Mouse (Mus musculus) intestine, embryonic 16.5 days (tissue): Measurements from ENCODE around the gene Lrrc51. TPM values are rescaled to one million over a fixed set of nuclear protein-coding genes. Genes with fewer than 3 reads are reported as not detected.
A peak's percentile ranks its signal among the peaks of the same experiment; 100 is the strongest.

Experiments used
- ATAC-seq: fragments of 200-750 bp; cut with Nextera tagmentation; 2 replicates; pipeline ENCODE4 v1.8.0; 2017; ENCODE audit warnings: moderate TSS enrichment, moderate library complexity
- H3K27ac ChIP-seq: fragments of 300-500 bp; sonication (generic); 2 replicates; pipeline ENCODE4 v1.5.1; 2014; ENCODE audit warnings: mild to moderate bottlenecking, low read length
- H3K27me3 ChIP-seq: fragments of 300-500 bp; sonication (generic); replicated peaks from 2 replicates; pipeline ENCODE4 v1.6.1; 2014; ENCODE audit warnings: low read length, control low read depth, mixed read lengths; ENCODE audit not compliant: control insufficient read depth, insufficient read depth
- H3K36me3 ChIP-seq: fragments of 300-500 bp; sonication (generic); 2 replicates; pipeline ENCODE4 v1.6.1; 2014; ENCODE audit warnings: low read length, control low read depth; ENCODE audit not compliant: control insufficient read depth, insufficient read depth
- H3K4me1 ChIP-seq: fragments of 300-500 bp; sonication (generic); 2 replicates; pipeline ENCODE4 v1.6.1; 2014; ENCODE audit warnings: low read length, control low read depth, mixed read lengths; ENCODE audit not compliant: control insufficient read depth, insufficient read depth
- H3K4me2 ChIP-seq: fragments of 300-500 bp; sonication (generic); 2 replicates; pipeline ENCODE4 v1.6.1; 2014; ENCODE audit warnings: low read depth, low read length, control low read depth
- H3K4me3 ChIP-seq: fragments of 300-500 bp; sonication (generic); 2 replicates; pipeline ENCODE4 v1.5.1; 2014; ENCODE audit warnings: mild to moderate bottlenecking, low read length
- H3K9ac ChIP-seq: fragments of 300-500 bp; sonication (generic); 2 replicates; pipeline ENCODE4 v1.6.1; 2014; ENCODE audit warnings: low read depth, low read length
- H3K9me3 ChIP-seq: fragments of 300-500 bp; sonication (generic); 2 replicates; pipeline ENCODE4 v1.6.1; 2016; ENCODE audit warnings: low read length, control low read depth; ENCODE audit not compliant: control insufficient read depth
- WGBS: fragments of 180-500 bp; shearing (Covaris S2); extraction: QIAGEN DNeasy Blood & Tissue Kit; methylation state at CpG from one replicate; pipeline ENCODE4 v1.1.7; 2014; 5-methylcytosine and 5-hydroxymethylcytosine counted together
- polyA plus RNA-seq: library from polyadenylated mRNA; unstranded; fragments of >200 nt; fragmentation: Nextera tagmentation; extraction: Ambion mirVana; gene quantifications from 2 replicates; pipeline ENCODE4 v1.2.1, GENCODE M21; 2015

Lrrc51 gene
- polyA plus RNA-seq, 1 experiment from 2014 or later = 10.1 TPM

DNA sequence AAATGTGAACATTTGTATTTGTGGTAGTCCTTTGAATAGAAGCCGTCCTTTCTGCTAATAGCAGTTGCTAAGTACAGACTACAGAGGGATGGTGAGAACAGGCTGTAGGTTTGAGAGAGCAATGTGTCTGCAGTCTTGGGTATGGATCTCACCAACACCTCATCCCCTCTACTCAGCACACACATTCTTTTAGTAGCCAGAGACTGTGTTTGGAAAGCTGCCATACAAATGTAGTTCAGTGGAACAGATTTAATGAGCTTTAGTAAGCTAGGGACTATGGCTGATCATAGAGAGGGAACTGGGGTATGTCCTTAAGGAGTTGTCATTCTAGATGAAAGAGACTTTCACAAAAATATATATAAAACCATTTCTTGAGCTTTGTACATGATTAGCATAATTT is 33.6 kb upstream of the Lrrc51 start:
- no peak overlapping the region for H3K4me3 ChIP-seq
- WGBS = 86% methylated on average over 1 of the region's 1 CpGs
- no peaks in the 10 kb centered on the region for H3K36me3 ChIP-seq
- ATAC-seq = no peak
- no peak overlapping the region for H3K4me2 ChIP-seq
- H3K9ac ChIP-seq = no peak overlapping the region
- no peaks in the 10 kb centered on the region for H3K9me3 ChIP-seq
- H3K4me1 ChIP-seq = peaks cover 24% of the 10 kb centered on the region
- no peak overlapping the region for H3K27ac ChIP-seq
- H3K27me3 ChIP-seq = no peaks in the 10 kb centered on the region

DNA sequence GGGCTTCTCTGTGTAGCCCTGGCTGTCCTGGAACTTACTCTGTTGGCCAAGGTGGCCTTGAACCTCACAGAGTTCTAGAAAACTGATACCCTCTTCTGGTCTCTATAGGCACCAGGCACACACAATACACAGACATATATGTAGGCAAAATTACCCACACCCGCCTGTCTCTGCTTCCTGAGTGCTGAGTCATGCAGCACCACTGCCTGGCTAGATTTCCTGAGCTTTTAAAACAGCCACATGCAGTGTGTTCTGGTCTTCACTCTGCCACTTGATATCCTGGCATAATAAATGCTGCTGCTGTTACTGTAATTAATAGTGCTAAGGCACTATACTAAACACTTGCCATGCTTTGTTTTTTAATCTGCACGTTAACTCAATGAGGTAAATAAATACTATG is 31.9 kb upstream of the Lrrc51 start:
- H3K36me3 ChIP-seq = no peaks in the 10 kb centered on the region
- ATAC-seq = no peak
- no peak overlapping the region for H3K4me2 ChIP-seq
- H3K4me1 ChIP-seq = peaks cover 17% of the 10 kb centered on the region
- 56% methylated on average over 2 of the region's 2 CpGs for WGBS
- H3K9me3 ChIP-seq = no peaks in the 10 kb centered on the region
- H3K27ac ChIP-seq = no peak overlapping the region
- H3K9ac ChIP-seq = no peak overlapping the region
- H3K27me3 ChIP-seq = no peaks in the 10 kb centered on the region
- no peak overlapping the region for H3K4me3 ChIP-seq

DNA sequence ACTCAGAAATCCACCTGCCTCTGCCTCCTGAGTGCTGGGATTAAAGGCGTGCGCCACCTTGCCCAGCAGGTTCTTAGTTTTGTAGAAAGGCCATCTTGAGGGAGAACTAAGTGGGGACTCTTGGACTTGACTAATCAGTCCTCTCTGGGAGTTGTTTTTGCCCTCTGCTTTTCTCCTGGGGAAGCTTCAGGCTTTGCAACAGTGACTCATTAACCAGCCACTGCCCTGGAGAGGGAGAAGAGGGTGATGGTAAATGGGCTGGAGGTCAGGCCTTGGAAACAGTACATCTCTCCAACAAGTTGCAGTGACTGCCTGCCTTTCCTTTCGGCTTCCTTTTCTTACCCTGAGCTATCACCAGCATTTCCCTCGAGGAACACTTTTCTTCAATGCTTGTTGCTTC is 30.9 kb upstream of the Lrrc51 start:
- no peak overlapping the region for H3K9ac ChIP-seq
- H3K9me3 ChIP-seq = no peaks in the 10 kb centered on the region
- H3K4me2 ChIP-seq = no peak overlapping the region
- H3K27ac ChIP-seq = peak overlapping the region; percentile 43; the same call in 1 of the 2 replicates
- ATAC-seq = peak; percentile 84
- no peak overlapping the region for H3K4me3 ChIP-seq
- H3K36me3 ChIP-seq = no peaks in the 10 kb centered on the region
- 77% methylated on average over 4 of the region's 4 CpGs for WGBS
- H3K27me3 ChIP-seq = no peaks in the 10 kb centered on the region
- peaks cover 20% of the 10 kb centered on the region for H3K4me1 ChIP-seq

DNA sequence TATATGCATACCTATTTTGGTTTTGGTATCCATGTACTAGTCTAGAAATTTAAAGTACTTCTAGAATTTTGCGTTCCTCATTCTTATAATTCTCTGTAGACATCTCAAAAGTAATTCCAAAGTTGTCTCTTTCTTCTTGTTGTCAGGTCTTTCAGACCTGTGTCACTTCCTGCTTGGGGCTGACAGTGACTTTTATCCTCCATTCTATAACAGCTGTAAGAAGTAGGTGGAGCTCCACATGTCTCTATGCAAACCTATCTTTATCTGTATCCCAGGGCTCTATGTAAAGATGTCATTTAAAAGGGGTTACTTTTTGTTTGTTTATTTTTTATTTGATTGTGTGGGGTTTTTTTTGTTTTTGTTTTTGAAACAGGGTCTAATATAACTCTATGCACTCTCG is 29.9 kb upstream of the Lrrc51 start:
- Histone ChIP-seq H3K4me2 (no peak overlapping the region), H3K36me3 (no peaks in the 10 kb centered on the region), H3K9me3 (no peaks in the 10 kb centered on the region), H3K9ac (no peak overlapping the region), H3K4me1 (peaks cover 15% of the 10 kb centered on the region), H3K27me3 (no peaks in the 10 kb centered on the region), H3K4me3 (no peak overlapping the region), H3K27ac (no peak overlapping the region)
- no peak for ATAC-seq
- WGBS = 90% methylated on average over 2 of the region's 2 CpGs

DNA sequence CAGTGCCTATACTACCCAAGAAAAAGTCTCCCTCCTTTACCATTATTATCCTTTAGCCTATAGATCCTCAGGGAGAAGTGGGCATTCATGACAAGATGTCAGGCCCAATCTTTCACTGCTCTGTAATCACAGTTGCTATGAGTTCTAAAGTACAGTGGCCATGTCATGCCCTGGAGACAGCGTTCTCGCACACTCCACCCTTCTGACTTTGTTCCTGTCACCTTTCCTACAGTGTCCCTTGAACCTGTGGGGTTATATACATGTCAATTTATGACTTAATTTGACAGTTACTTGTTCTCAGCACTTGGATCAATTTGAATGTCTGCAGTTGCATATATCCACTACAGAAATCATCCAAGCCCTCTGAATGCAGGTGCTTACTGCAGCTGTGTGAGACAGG is 29.1 kb upstream of the Lrrc51 start:
- no peaks in the 10 kb centered on the region for H3K27me3 ChIP-seq
- WGBS = 72% methylated on average over 2 of the region's 2 CpGs

DNA sequence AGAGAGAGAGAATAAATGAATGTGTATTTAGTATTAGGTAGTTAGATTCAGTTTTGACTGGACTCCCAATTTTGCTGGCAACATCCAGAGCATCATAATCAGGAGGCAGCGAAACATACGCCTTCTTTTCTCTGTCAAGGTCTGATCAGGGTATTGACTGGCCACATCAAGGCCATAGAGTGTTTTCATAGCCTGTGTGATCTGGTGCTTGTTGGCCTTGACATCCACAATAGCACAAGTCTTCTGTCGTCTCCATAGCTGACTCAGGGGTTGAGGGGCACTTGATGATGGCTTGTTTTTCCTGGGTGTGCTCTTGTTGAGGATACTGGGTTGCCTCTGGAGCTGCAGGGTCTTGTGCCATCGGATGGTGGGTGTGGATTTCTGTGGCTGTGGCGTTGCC is 23.2 kb upstream of the Lrrc51 start:
- ATAC-seq = no peak
- WGBS = 94% methylated on average over 5 of the region's 5 CpGs

More for the DNA sequence above, 29.1 kb upstream of the Lrrc51 start:
- H3K27ac ChIP-seq = peak overlapping the region; percentile 33
- no peak overlapping the region for H3K4me3 ChIP-seq
- ATAC-seq = peak; percentile 65
- no peaks in the 10 kb centered on the region for H3K9me3 ChIP-seq
- peaks cover 11% of the 10 kb centered on the region for H3K4me1 ChIP-seq
- H3K9ac ChIP-seq = no peak overlapping the region
- H3K4me2 ChIP-seq = no peak overlapping the region
- H3K36me3 ChIP-seq = no peaks in the 10 kb centered on the region

DNA sequence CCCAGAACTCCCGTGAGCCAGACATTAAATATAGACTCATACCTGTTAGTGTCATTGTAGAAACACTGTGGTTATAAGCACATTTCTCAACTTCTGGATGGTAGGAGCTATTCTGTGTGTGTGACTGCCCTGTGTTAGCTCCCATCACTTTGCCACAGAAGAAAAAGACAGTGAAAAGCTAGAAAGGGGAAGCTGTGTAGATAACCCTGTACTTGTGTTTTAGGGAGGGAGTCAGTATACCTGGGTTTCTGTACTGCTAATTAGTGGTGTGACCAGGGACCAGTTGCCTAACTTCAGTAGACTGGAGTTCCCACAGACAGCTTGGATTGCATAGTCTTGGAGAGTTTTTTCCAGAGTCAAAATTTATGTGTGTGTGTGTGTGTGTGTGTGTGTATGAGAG is 22.8 kb upstream of the Lrrc51 start:
- no peak overlapping the region for H3K9ac ChIP-seq

More for the DNA sequence above, 23.2 kb upstream of the Lrrc51 start:
- H3K4me1 ChIP-seq = peaks cover 3% of the 10 kb centered on the region; the same call in 1 of the 2 replicates
- no peaks in the 10 kb centered on the region for H3K36me3 ChIP-seq
- no peak overlapping the region for H3K9ac ChIP-seq
- H3K9me3 ChIP-seq = no peaks in the 10 kb centered on the region
- H3K4me3 ChIP-seq = no peak overlapping the region
- H3K4me2 ChIP-seq = no peak overlapping the region
- no peak overlapping the region for H3K27ac ChIP-seq
- no peaks in the 10 kb centered on the region for H3K27me3 ChIP-seq

DNA sequence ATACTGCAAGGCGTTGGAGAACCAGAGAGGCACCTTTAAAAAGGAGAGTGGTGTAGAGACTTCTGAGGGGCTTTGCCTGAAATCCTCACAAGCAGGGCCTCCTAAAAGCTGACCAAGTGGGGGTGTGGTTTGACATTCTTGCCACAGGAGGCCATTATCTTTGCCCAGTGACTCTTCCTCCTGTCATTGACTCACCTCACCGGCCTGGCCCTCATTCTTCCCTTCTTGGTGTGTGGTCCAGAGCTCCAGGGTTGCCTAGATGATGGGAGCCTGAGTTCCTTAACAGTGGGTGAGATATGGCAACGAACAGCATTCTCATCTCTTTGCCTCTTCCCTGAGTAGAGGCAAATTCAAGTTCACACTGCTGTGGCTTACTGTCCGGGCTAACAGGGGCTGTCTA is 22.2 kb upstream of the Lrrc51 start:
- Histone ChIP-seq H3K9me3 (no peaks in the 10 kb centered on the region), H3K9ac (no peak overlapping the region), H3K27me3 (no peaks in the 10 kb centered on the region), H3K27ac (no peak overlapping the region), H3K4me1 (peaks cover 3% of the 10 kb centered on the region; the same call in 1 of the 2 replicates), H3K4me3 (no peak overlapping the region), H3K4me2 (no peak overlapping the region), H3K36me3 (no peaks in the 10 kb centered on the region)
- ATAC-seq = no peak
- WGBS = 66% methylated on average over 4 of the region's 4 CpGs

More for the DNA sequence above, 22.8 kb upstream of the Lrrc51 start:
- H3K4me2 ChIP-seq = no peak overlapping the region
- no peaks in the 10 kb centered on the region for H3K36me3 ChIP-seq
- H3K4me3 ChIP-seq = no peak overlapping the region
- H3K27me3 ChIP-seq = no peaks in the 10 kb centered on the region
- H3K27ac ChIP-seq = no peak overlapping the region
- H3K9me3 ChIP-seq = no peaks in the 10 kb centered on the region
- no peak for ATAC-seq
- H3K4me1 ChIP-seq = peaks cover 3% of the 10 kb centered on the region; the same call in 1 of the 2 replicates
- WGBS = 82% methylated on average over 1 of the region's 1 CpGs

DNA sequence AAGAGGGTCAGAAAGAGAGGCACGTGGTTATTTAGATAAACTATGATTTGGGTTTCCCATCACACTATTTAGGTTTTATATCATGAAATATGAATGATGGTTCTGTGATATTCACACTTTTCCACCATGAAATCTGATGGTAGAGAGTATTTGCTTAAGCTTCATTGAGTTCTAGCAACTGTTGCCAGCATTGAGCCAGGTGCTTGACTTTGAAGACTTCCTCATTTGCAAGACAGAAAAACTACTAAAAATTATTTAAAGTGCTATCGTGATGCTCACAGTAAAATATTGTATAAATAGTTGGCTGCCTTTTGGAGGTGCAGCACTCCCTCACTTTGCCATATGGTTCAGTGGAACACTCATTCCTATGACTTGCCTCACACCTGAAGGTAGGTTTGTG is 21.6 kb upstream of the Lrrc51 start:
- Histone ChIP-seq H3K27me3 (no peaks in the 10 kb centered on the region), H3K9ac (no peak overlapping the region), H3K4me1 (peaks cover 3% of the 10 kb centered on the region; the same call in 1 of the 2 replicates), H3K9me3 (no peaks in the 10 kb centered on the region), H3K4me3 (no peak overlapping the region), H3K36me3 (no peaks in the 10 kb centered on the region), H3K27ac (no peak overlapping the region), H3K4me2 (no peak overlapping the region)
- 86% methylated on average over 2 of the region's 2 CpGs for WGBS
- no peak for ATAC-seq

DNA sequence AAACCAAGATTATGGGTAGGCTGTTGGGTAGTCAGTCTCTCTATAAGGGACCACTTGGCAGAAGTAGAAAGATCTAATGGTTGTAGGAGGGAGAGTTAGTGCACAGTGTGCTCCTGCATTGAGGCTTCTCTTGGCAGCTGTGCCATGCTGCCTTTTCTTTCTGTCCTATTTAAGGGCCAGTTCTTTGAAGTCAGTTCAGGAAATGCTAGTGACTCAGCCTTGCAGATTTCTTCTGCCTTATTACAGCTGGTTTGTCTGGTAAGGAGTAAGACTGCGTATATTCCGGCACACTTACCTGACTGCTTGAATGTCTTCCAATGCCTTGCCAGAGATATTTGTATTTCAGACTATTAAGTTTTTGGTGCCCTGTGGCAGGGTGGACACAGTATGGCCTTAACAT is 20.5 kb upstream of the Lrrc51 start:
- Histone ChIP-seq H3K36me3 (no peaks in the 10 kb centered on the region), H3K9ac (no peak overlapping the region), H3K27ac (no peak overlapping the region), H3K4me1 (no peaks in the 10 kb centered on the region), H3K9me3 (no peaks in the 10 kb centered on the region), H3K27me3 (no peaks in the 10 kb centered on the region), H3K4me3 (no peak overlapping the region), H3K4me2 (no peak overlapping the region)
- 92% methylated on average over 2 of the region's 2 CpGs for WGBS
- ATAC-seq = no peak
